Mouse (Mus musculus) limb, embryonic 15.5 days (tissue): ENCODE measurements around the gene Gm49416. TPM values are rescaled to one million over a fixed set of nuclear protein-coding genes. Genes with fewer than 3 reads are reported as not detected.
"Not testable (repeated sequence)": the region's sequence is repeated elsewhere in the genome, so short reads cannot be mapped to it uniquely, and the experiment has no call there.

ENCODE experiments used
- ATAC-seq: fragments of 200-750 bp; cut with Nextera tagmentation; 2 replicates; pipeline ENCODE4 v1.8.0; 2017; ENCODE audit warnings: low read depth, moderate TSS enrichment; ENCODE audit not compliant: insufficient number of reproducible peaks, low FRiP score, low TSS enrichment
- H3K27ac ChIP-seq: fragments of 300-500 bp; sonication (generic); 2 replicates; pipeline ENCODE4 v1.5.1; 2015; ENCODE audit warnings: moderate library complexity, mild to moderate bottlenecking, inconsistent platforms
- H3K27me3 ChIP-seq: fragments of 300-500 bp; sonication (generic); 2 replicates; pipeline ENCODE4 v1.6.1; 2015; ENCODE audit warnings: inconsistent platforms
- H3K36me3 ChIP-seq: fragments of 300-500 bp; sonication (generic); 2 replicates; pipeline ENCODE4 v1.6.1; 2015; ENCODE audit warnings: inconsistent platforms
- H3K4me1 ChIP-seq: fragments of 300-500 bp; sonication (generic); 2 replicates; pipeline ENCODE4 v1.6.1; 2015; ENCODE audit warnings: inconsistent platforms
- H3K4me2 ChIP-seq: fragments of 300-500 bp; sonication (generic); 2 replicates; pipeline ENCODE4 v1.6.1; 2015; ENCODE audit warnings: mild to moderate bottlenecking, inconsistent platforms
- H3K4me3 ChIP-seq: fragments of 300-500 bp; sonication (generic); 2 replicates; pipeline ENCODE4 v1.5.1; 2015; ENCODE audit warnings: mild to moderate bottlenecking, inconsistent platforms
- H3K9ac ChIP-seq: fragments of 300-500 bp; sonication (generic); 2 replicates; pipeline ENCODE4 v1.6.1; 2015; ENCODE audit warnings: inconsistent platforms
- H3K9me3 ChIP-seq: fragments of 300-500 bp; sonication (generic); 2 replicates; pipeline ENCODE4 v1.6.1; 2016; ENCODE audit warnings: inconsistent platforms
- WGBS: fragments of 180-500 bp; shearing (Covaris S2); methylation state at CpG from one replicate; pipeline ENCODE4 v1.1.7; 2015; 5-methylcytosine and 5-hydroxymethylcytosine counted together
- polyA plus RNA-seq: library from polyadenylated mRNA; unstranded; fragments of >200 nt; fragmentation: Nextera tagmentation; extraction: Ambion mirVana; gene quantifications from 2 replicates; pipeline ENCODE4 v1.2.1, GENCODE M21; 2015

Gm49416 gene
- polyA plus RNA-seq, 1 experiment from 2014 or later = not detected

- no peak overlapping the region for H3K9ac ChIP-seq
- H3K36me3 ChIP-seq = peaks cover 6% of the 10 kb centered on the region; the same call in 1 of the 2 replicates
- H3K4me3 ChIP-seq = no peak overlapping the region
- no peaks in the 10 kb centered on the region for H3K9me3 ChIP-seq
- peaks cover 16% of the 10 kb centered on the region for H3K4me1 ChIP-seq
- no peak for ATAC-seq
- H3K27me3 ChIP-seq = no peaks in the 10 kb centered on the region
- no peak overlapping the region for H3K4me2 ChIP-seq
- WGBS = 83% methylated on average over 3 of the region's 3 CpGs
- no peak overlapping the region for H3K27ac ChIP-seq
These were observed 35.6 kb upstream of the Gm49416 start for GRCm38 (mm10) chr19:8853117-8853516.

- Histone ChIP-seq H3K27ac (no peak overlapping the region), H3K4me2 (no peak overlapping the region), H3K9ac (no peak overlapping the region), H3K36me3 (no peaks in the 10 kb centered on the region), H3K9me3 (no peaks in the 10 kb centered on the region), H3K27me3 (no peaks in the 10 kb centered on the region), H3K4me1 (no peaks in the 10 kb centered on the region), H3K4me3 (no peak overlapping the region)
- no peak for ATAC-seq
- WGBS = 38% methylated on average over 4 of the region's 4 CpGs
These were observed 31.0 kb upstream of the Gm49416 start for GRCm38 (mm10) chr19:8857689-8858088.

- no peaks in the 10 kb centered on the region for H3K4me1 ChIP-seq
- H3K4me3 ChIP-seq = no peak overlapping the region
- no peak overlapping the region for H3K27ac ChIP-seq
- ATAC-seq = no peak
- H3K9me3 ChIP-seq = no peaks in the 10 kb centered on the region
- no peaks in the 10 kb centered on the region for H3K36me3 ChIP-seq
- no peaks in the 10 kb centered on the region for H3K27me3 ChIP-seq
- H3K9ac ChIP-seq = no peak overlapping the region
- WGBS = 26% methylated on average over 1 of the region's 1 CpGs
- H3K4me2 ChIP-seq = no peak overlapping the region
These were observed 29.7 kb upstream of the Gm49416 start for GRCm38 (mm10) chr19:8859018-8859417.

GRCm38 (mm10) chr19:8864265-8864664, 24.5 kb upstream of the Gm49416 start:
- Histone ChIP-seq H3K4me2 (no peak overlapping the region), H3K27me3 (no peaks in the 10 kb centered on the region), H3K4me3 (no peak overlapping the region), H3K36me3 (no peaks in the 10 kb centered on the region), H3K9me3 (no peaks in the 10 kb centered on the region), H3K27ac (no peak overlapping the region), H3K4me1 (no peaks in the 10 kb centered on the region), H3K9ac (no peak overlapping the region)
- ATAC-seq = no peak
- WGBS = 83% methylated on average over 6 of the region's 6 CpGs

GRCm38 (mm10) chr19:8870381-8870780, 18.3 kb upstream of the Gm49416 start:
- not testable (repeated sequence) for H3K27me3 ChIP-seq, H3K9me3 ChIP-seq, H3K27ac ChIP-seq, ATAC-seq, H3K4me3 ChIP-seq, H3K9ac ChIP-seq
- 80% methylated on average over 3 of the region's 3 CpGs for WGBS
- Histone ChIP-seq H3K36me3 (peaks cover 24% of the 10 kb centered on the region), H3K4me1 (peaks cover 10% of the 10 kb centered on the region), H3K4me2 (peak overlapping the region; percentile 83; the same call in 1 of the 2 replicates)

GRCm38 (mm10) chr19:8870838-8871237, 17.9 kb upstream of the Gm49416 start:
- Histone ChIP-seq H3K36me3 (peaks cover 27% of the 10 kb centered on the region), H3K4me3 (peak overlapping the region; percentile 99), H3K9me3 (no peaks in the 10 kb centered on the region), H3K27ac (peak overlapping the region; percentile 74), H3K4me1 (peaks cover 10% of the 10 kb centered on the region), H3K27me3 (no peaks in the 10 kb centered on the region), H3K9ac (peak overlapping the region; percentile 97), H3K4me2 (peak overlapping the region; percentile 83)
- ATAC-seq = no peak
- WGBS = 49% methylated on average over 9 of the region's 9 CpGs

- H3K4me3 ChIP-seq = peak within 1 kb of the TSS; percentile 99
- peak within 1 kb of the TSS; percentile 97 for H3K9ac ChIP-seq
- peak; percentile 96 for ATAC-seq
- peak within 1 kb of the TSS; percentile 83 for H3K4me2 ChIP-seq
- no peaks in the 10 kb centered on the region for H3K9me3 ChIP-seq
- under 1% methylated on average over 59 of the region's 59 CpGs for WGBS
- peak within 1 kb of the TSS; percentile 85 for H3K27ac ChIP-seq
- H3K4me1 ChIP-seq = peaks cover 10% of the 10 kb centered on the region
- H3K36me3 ChIP-seq = peaks cover 34% of the 10 kb centered on the region
- H3K27me3 ChIP-seq = no peaks in the 10 kb centered on the region
These were observed 17.2 kb upstream of the Gm49416 start, which contains the start of gene Ubxn1 for GRCm38 (mm10) chr19:8871267-8872186. Gene Ubxn1 (plus strand): TSS chr19:8871496.

GRCm38 (mm10) chr19:8872266-8872840, 16.4 kb upstream of the Gm49416 start:
- ATAC-seq = no peak
- peak overlapping the region; percentile 97 for H3K9ac ChIP-seq
- 71% methylated on average over 10 of the region's 10 CpGs for WGBS
- H3K27ac ChIP-seq = 0 out of 2 replicates have a peak overlapping the region, but pooled peaks have one; percentile 5
- no peaks in the 10 kb centered on the region for H3K9me3 ChIP-seq
- peaks cover 40% of the 10 kb centered on the region for H3K36me3 ChIP-seq
- H3K4me2 ChIP-seq = peak overlapping the region; percentile 83
- peaks cover 10% of the 10 kb centered on the region for H3K4me1 ChIP-seq
- no peaks in the 10 kb centered on the region for H3K27me3 ChIP-seq
- peak overlapping the region; percentile 99 for H3K4me3 ChIP-seq

- Histone ChIP-seq H3K4me3 (no peak overlapping the region), H3K27me3 (no peaks in the 10 kb centered on the region), H3K4me2 (no peak overlapping the region), H3K27ac (no peak overlapping the region), H3K36me3 (peaks cover 52% of the 10 kb centered on the region), H3K4me1 (peaks cover 18% of the 10 kb centered on the region), H3K9ac (no peak overlapping the region), H3K9me3 (no peaks in the 10 kb centered on the region)
- no peak for ATAC-seq
- 91% methylated on average over 7 of the region's 7 CpGs for WGBS
These were observed 13.7 kb upstream of the Gm49416 start for GRCm38 (mm10) chr19:8875031-8875430.

- Histone ChIP-seq H3K27me3 (no peaks in the 10 kb centered on the region), H3K4me3 (peak within 1 kb of the TSS; percentile 71), H3K4me1 (peaks cover 10% of the 10 kb centered on the region; the same call in 1 of the 2 replicates), H3K36me3 (peaks cover 27% of the 10 kb centered on the region), H3K9ac (peak within 1 kb of the TSS; percentile 79), H3K4me2 (peak within 1 kb of the TSS; percentile 65), H3K9me3 (no peaks in the 10 kb centered on the region), H3K27ac (peak within 1 kb of the TSS; percentile 88)
- WGBS = under 1% methylated on average over 42 of the region's 42 CpGs
- peak; percentile 89 for ATAC-seq
These were observed 8.3 kb upstream of the Gm49416 start, which contains the start of gene Uqcc3 for GRCm38 (mm10) chr19:8880311-8881033. Gene Uqcc3 (minus strand): TSS chr19:8880923.

- Histone ChIP-seq H3K27me3 (no peaks in the 10 kb centered on the region), H3K9ac (peak overlapping the region; percentile 79; the same call in 1 of the 2 replicates), H3K27ac (peak overlapping the region; percentile 88), H3K4me3 (peak overlapping the region; percentile 71), H3K9me3 (no peaks in the 10 kb centered on the region), H3K4me1 (peaks cover 10% of the 10 kb centered on the region; the same call in 1 of the 2 replicates), H3K4me2 (peak overlapping the region; percentile 65), H3K36me3 (peaks cover 23% of the 10 kb centered on the region)
- WGBS = 15% methylated on average over 3 of the region's 3 CpGs
- no peak for ATAC-seq
These were observed 7.7 kb upstream of the Gm49416 start for GRCm38 (mm10) chr19:8881034-8881392.
